Mouse (Mus musculus): ENCODE results near the gene Col13a1.

GRCm38 (mm10) chr10:61834288-61834687, 144.6 kb downstream of the Col13a1 start:
- no peak for TF ChIP-seq POLR2A (IDR thresholded peaks at IDR 0.05; ENCODE audit: low read depth, low read length)
- no peak for TF ChIP-seq CTCF (IDR thresholded peaks at IDR 0.05; ENCODE audit: borderline replicate concordance, insufficient read depth, low read length)
